Mouse (Mus musculus) CH12.LX (cell line): ENCODE measurements around the gene Asb7.

Experiments used
- GABPA ChIP-seq: IDR thresholded peaks from 2 replicates; pipeline ENCODE4 v1.6.1; 2012; ENCODE audit warnings: low read depth, low read length, improper control_type of control experiment, inconsistent platforms; ENCODE audit not compliant: insufficient replicate concordance
- JUN ChIP-seq: IDR thresholded peaks from 2 replicates; pipeline ENCODE4 v1.6.1; 2011; ENCODE audit warnings: low read depth, mild to moderate bottlenecking, low read length, improper control_type of control experiment, moderate library complexity; ENCODE audit not compliant: insufficient read depth
- MAFK ChIP-seq: IDR thresholded peaks from 2 replicates; pipeline ENCODE4 v1.6.1; 2011; ENCODE audit warnings: low read length, improper control_type of control experiment; ENCODE audit not compliant: insufficient replicate concordance
- POLR2A ChIP-seq: IDR thresholded peaks from 2 replicates; pipeline ENCODE4 v1.6.1; 2011; ENCODE audit warnings: low read depth, mild to moderate bottlenecking, improper control_type of control experiment, low read length
- UBTF ChIP-seq: IDR thresholded peaks from 2 replicates; pipeline ENCODE4 v1.6.1; 2012; ENCODE audit warnings: low read depth, mild to moderate bottlenecking, inconsistent platforms, low read length, improper control_type of control experiment, moderate library complexity
- ZC3H11A ChIP-seq: IDR thresholded peaks from 2 replicates; pipeline ENCODE4 v1.6.1; 2012; ENCODE audit warnings: low read depth, mild to moderate bottlenecking, inconsistent platforms, low read length, improper control_type of control experiment
- ZMIZ1 ChIP-seq: IDR thresholded peaks from 2 replicates; pipeline ENCODE4 v1.6.1; 2012; ENCODE audit warnings: low read depth, mild to moderate bottlenecking, inconsistent platforms, low read length, improper control_type of control experiment

GRCm38 (mm10) chr7:66733431-66733830 is 44.0 kb upstream of the Asb7 start:
- TF ChIP-seq UBTF (no peak), ZC3H11A (no peak), MAFK (no peak), POLR2A (no peak), ZMIZ1 (no peak), GABPA (no peak), JUN (no peak)
